Mouse (Mus musculus): ENCODE measurements around the gene Khdc4.
"Not testable (repeated sequence)": the region's sequence is repeated elsewhere in the genome, so short reads cannot be mapped to it uniquely, and the experiment has no call there.

Gene Khdc4

GRCm38 (mm10) chr3:88655619-88656018 lies 30.0 kb upstream of the Khdc4 start:
- DNase-seq (ENCODE audit: low spot score): no peak

- DNase-seq (ENCODE audit: low spot score): no peak
These were observed 27.0 kb upstream of the Khdc4 start for GRCm38 (mm10) chr3:88658441-88659127.

DNA sequence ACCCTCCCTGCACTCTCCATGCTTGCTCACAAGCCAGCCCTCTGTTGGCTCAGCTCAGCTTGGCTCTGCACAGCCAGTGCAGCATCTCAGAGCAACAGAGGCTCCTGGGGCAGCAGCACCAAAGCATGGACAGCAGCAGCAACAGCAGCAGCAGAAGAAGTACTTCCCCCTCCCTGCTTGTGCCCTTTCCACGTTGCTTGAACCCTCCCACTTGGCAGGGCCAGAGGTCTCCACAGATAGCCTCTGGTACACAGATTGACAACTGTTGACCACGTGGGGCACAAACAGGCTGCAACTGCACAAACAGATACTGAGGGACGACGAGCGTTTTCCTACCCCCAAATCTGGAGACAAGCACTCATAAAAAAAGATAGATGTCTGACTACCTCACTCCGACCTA lies 25.8 kb upstream of the Khdc4 start:
- DNase-seq (ENCODE audit: low spot score): no peak

GRCm38 (mm10) chr3:88664095-88664494 lies 21.5 kb upstream of the Khdc4 start:
- DNase-seq (ENCODE audit: low spot score): no peak

DNA sequence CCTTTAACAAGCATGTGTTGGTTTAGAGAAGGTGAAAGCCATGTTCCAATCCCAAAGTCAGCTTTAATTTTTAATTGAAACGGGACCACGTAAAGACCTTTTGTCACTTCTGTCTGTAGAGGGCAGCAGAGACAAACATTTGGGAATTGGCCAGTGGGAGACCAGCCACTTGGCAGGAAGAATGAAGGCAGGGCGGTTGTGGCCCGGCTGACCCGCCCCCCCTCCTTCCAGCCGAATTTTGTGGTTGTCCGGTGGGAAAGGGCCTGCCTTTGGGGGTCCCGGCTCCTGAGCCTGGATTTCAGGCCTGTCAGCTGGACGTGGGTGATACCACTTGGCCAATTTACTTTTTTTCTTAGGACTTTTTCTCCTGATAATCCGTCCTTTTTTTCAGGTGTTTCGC lies 8.2 kb upstream of the Khdc4 start:
- peak; percentile 75 for DNase-seq (ENCODE audit: low spot score)

DNA sequence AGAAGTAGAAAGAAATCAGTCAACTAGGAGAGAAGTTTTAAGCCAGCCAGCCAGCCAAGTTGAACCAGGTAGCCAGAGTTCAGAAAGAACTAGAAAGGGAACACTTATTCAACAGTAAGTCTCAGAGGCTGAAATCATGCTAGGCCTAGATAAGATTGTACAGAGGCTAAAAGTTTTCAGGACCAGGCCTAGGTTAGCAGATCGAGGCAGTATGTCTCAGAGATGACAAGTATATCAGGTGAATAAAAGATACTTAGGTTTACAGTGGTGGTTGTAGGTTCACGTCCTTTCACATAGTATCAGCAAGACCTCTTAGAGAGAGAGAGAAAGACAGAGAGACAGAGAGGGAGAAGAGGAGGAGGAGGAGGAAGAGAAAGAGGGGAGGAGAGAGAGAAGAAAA lies 1.8 kb upstream of the Khdc4 start:
- no peak for DNase-seq (ENCODE audit: low spot score)

- no peak for DNase-seq (ENCODE audit: low spot score)
These were observed 1.2 kb upstream of the Khdc4 start for GRCm38 (mm10) chr3:88684236-88684979.

GRCm38 (mm10) chr3:88685958-88686451 lies 402 bp downstream of the Khdc4 start:
- DNase-seq (ENCODE audit: low spot score): peak; percentile 64

- no peak for DNase-seq (ENCODE audit: low spot score)
These were observed 1.4 kb downstream of the Khdc4 start for GRCm38 (mm10) chr3:88686734-88687611.

DNA sequence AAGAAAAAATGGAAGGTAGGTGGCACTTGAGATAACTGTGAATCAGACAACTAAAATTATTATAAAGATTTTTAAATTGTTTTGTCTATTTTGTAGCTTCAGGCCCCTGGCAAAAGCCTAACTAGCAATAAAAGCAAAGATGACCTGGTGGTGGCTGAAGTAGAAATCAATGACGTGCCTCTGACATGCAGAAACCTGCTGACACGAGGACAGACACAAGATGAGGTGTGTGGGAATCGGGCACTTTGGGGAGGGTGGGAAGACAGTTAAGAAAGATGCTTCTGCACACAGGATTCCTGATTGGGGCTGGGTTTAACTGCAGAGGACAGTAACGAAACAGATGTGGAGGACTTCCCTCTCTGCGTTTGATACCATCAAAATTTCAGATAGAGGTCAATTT lies 3.5 kb downstream of the Khdc4 start:
- no peak for DNase-seq (ENCODE audit: low spot score)

DNA sequence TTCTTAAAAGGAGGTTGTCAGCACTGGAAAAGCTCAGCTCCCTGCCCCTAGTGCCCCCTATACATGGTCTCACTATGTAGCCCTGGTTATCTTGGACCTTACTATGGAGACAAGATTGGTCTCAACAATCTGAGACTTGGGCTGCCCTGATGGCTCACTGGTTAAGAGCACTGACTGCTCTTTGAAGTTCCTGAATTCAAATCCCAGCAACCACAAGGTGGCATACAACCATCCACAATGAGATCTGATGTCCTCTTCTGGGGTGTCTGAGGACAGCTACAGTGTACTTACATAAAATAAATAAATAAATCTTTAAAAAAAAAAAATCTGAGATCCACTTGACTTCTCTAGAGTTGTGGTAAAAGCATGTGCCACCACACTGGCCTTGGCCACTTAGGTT lies 9.9 kb downstream of the Khdc4 start:
- no peak for DNase-seq (ENCODE audit: low spot score)

GRCm38 (mm10) chr3:88698051-88698450 lies 12.4 kb downstream of the Khdc4 start:
- no peak for DNase-seq (ENCODE audit: low spot score)

DNA sequence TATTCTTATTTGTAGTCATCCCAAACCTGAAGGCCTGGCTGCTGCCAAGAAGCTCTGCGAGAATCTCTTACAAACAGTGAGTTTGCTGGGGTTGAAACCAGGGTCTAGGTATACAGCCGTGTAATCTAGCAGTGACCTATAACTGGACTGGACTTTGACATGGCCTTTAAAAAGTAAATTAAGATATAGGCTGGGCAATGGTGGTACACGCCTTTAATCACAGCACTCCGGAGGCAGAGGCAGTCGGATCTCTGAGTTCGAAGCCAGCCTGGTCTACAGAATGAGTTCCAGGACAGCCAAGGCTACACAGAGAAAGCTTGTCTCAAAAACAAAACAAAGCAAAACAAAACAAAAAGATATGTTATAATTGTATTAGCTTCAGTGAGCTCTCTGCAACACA lies 13.2 kb downstream of the Khdc4 start:
- DNase-seq (ENCODE audit: low spot score): no peak

GRCm38 (mm10) chr3:88700247-88700646 lies 14.6 kb downstream of the Khdc4 start:
- no peak for DNase-seq (ENCODE audit: low spot score)

DNA sequence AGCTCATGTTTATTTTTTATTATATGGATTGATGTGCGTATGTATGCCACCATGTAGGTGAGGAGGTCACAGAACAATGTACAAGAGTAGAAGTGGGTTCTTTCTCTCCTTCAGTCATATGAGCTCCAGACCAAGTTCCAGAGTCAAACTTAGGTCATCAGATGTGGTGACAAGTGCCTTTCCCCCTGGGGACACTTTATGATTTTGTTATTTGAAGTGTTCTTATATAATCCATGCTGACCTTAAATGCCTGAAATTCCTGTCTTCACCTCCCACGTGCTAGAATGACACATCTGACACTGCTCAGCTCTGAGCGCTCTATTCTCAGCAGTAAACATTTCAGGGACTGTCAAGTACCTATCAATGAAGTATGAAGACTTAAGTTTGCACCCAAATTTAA lies 15.6 kb downstream of the Khdc4 start:
- DNase-seq (ENCODE audit: low spot score): no peak

DNA sequence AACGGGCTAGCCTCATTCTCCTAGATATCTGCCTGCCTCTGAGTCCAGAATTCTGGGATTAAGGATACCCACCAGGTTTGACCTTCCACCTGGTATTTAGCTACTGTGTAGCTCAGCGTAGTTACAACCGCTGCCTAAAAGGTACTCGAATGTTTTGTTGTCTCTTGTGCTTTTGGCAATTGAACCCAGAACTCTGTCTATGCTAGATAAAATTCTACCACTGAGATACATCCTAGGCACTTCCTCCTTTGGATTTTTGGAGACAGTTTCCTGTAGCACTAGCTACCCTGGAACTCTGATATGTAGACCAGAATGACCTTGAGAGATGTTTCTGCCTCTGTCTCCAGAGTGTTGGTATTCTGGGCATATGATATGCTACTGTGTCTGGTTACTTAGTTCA lies 28.1 kb downstream of the Khdc4 start:
- no peak for DNase-seq (ENCODE audit: low spot score)

- no peak for DNase-seq (ENCODE audit: low spot score)
These were observed 29.1 kb downstream of the Khdc4 start for GRCm38 (mm10) chr3:88714725-88715124.

GRCm38 (mm10) chr3:88715716-88716115 lies 30.1 kb downstream of the Khdc4 start:
- DNase-seq (ENCODE audit: low spot score): not testable (repeated sequence)

GRCm38 (mm10) chr3:88716399-88717197 lies 31.0 kb downstream of the Khdc4 start, which contains the start of gene Rit1:
TSS of gene Rit1 (plus strand) at chr3:88716838.
- peak; percentile 95 for DNase-seq (ENCODE audit: low spot score)

DNA sequence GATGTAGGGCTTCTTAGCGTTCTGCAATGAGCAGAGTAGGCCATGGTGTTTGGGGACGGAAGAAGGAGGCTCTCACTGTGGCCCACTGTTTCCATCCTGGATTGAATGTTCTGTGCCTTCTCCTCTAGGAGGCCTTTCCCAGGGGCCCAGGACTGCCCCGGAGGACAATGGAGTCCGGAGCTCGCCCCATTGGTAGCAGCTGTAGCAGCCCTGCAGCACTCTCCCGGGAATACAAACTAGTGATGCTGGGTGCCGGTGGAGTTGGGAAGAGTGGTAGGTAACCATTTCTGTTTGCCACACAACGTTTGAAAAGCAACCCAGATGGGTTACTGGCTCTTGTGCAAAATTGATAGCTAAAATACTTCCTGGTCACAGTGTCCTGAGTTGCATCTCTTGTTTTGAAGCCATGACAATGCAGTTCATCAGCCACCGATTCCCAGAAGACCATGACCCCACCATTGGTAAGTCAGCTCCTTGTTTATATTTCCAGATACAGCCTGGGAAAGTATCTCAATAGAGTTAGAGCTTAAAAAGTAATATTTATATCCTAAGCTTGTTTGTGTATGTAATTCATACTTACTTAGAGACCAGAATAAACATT lies 31.7 kb downstream of the Khdc4 start:
- DNase-seq (ENCODE audit: low spot score): no peak

- DNase-seq (ENCODE audit: low spot score): no peak
These were observed 32.2 kb downstream of the Khdc4 start for GRCm38 (mm10) chr3:88717831-88718230.
